11 mouse cellular contexts compared by ENCODE assay signal in genomic region chr2:31127219-31127618, GRCm38 (mm10). TPM values are rescaled to one million over a fixed set of nuclear protein-coding genes. Genes with fewer than 3 reads are reported as not detected.
DNase-seq lines count a peak whose midpoint lies in the region; ATAC-seq and TF ChIP-seq lines count a peak whose summit lies in the region.
"Had no signal": no experiment of that assay in that cellular context is flagged by ENCODE, and none has a peak within 500 bp of the region (broad histone marks: within the 10 kb centered on the region; RNA-seq: fewer than 3 reads in every experiment).

No protein-coding gene starts in this region.

- DNase-seq in heart, postnatal 25 days (ENCODE audit: low spot score): no peak
- DNase-seq in lung, postnatal 0 days (ENCODE audit: low spot score): no peak
- DNase-seq in lung, postnatal 14 days: no peak
- no peak for DNase-seq in adrenal gland, postnatal 25 days
- DNase-seq in midbrain, embryonic 14.5 days: no peak
- DNase-seq: forebrain, postnatal 0 days; kidney, adult 8-10 months had no signal

- TF ChIP-seq EP300 in lung, postnatal 0 days (IDR thresholded peaks at IDR 0.05): no peak

- peak overlapping the region; percentile 6; the same call in 1 of the 2 replicates for H3K9ac ChIP-seq in heart, embryonic 13.5 days
- H3K9ac ChIP-seq in lung, postnatal 0 days (replicated peaks; ENCODE audit: low read depth): no peak overlapping the region
- no peak overlapping the region for H3K9ac ChIP-seq in embryonic facial prominence, embryonic 15.5 days
- no peak overlapping the region for H3K9ac ChIP-seq in stomach, embryonic 15.5 days
- no peak overlapping the region for H3K9ac ChIP-seq in midbrain, embryonic 14.5 days (replicated peaks; ENCODE audit: low read length)
- H3K9ac ChIP-seq: forebrain, postnatal 0 days; liver, embryonic 15.5 days had no signal

- H3K4me3 ChIP-seq in heart, embryonic 13.5 days: no peak overlapping the region
- H3K4me3 ChIP-seq in lung, postnatal 0 days (ENCODE audit: low read depth, low read length): no peak overlapping the region
- no peak overlapping the region for H3K4me3 ChIP-seq in embryonic facial prominence, embryonic 15.5 days (replicated peaks)
- H3K4me3 ChIP-seq in stomach, embryonic 15.5 days (replicated peaks): no peak overlapping the region
- H3K4me3 ChIP-seq in midbrain, embryonic 14.5 days (replicated peaks; ENCODE audit: low read depth, low read length): no peak overlapping the region
- H3K4me3 ChIP-seq: liver, embryonic 15.5 days had no signal

- no peaks in the 10 kb centered on the region for H3K27me3 ChIP-seq in heart, embryonic 13.5 days (replicated peaks)
- H3K27me3 ChIP-seq in lung, postnatal 0 days (replicated peaks; ENCODE audit: insufficient read depth, low read length): no peaks in the 10 kb centered on the region
- no peaks in the 10 kb centered on the region for H3K27me3 ChIP-seq in embryonic facial prominence, embryonic 15.5 days
- no peaks in the 10 kb centered on the region for H3K27me3 ChIP-seq in stomach, embryonic 15.5 days (replicated peaks)
- no peaks in the 10 kb centered on the region for H3K27me3 ChIP-seq in midbrain, embryonic 14.5 days (ENCODE audit: control insufficient read depth, insufficient read depth, low read length)
- H3K27me3 ChIP-seq: liver, embryonic 15.5 days had no signal

- no peak overlapping the region for H3K4me2 ChIP-seq in heart, embryonic 13.5 days
- no peak overlapping the region for H3K4me2 ChIP-seq in lung, postnatal 0 days (replicated peaks; ENCODE audit: low read depth, low read length)
- H3K4me2 ChIP-seq in embryonic facial prominence, embryonic 15.5 days (replicated peaks): no peak overlapping the region
- H3K4me2 ChIP-seq in stomach, embryonic 15.5 days: no peak overlapping the region
- H3K4me2 ChIP-seq in midbrain, embryonic 14.5 days (ENCODE audit: low read length): no peak overlapping the region
- H3K4me2 ChIP-seq: liver, embryonic 15.5 days had no signal

- intact Hi-C loops in heart, postnatal 25 days (cut with DNase I): no loop called here

- no peak for TF ChIP-seq CTCF in lung, postnatal 0 days (IDR thresholded peaks at IDR 0.05)

- WGBS in heart, embryonic 13.5 days: 62% methylated on average over 7 of the region's 7 CpGs
- WGBS in lung, postnatal 0 days: 48% methylated on average over 7 of the region's 7 CpGs
- 63% methylated on average over 7 of the region's 7 CpGs for WGBS in embryonic facial prominence, embryonic 15.5 days
- 59% methylated on average over 7 of the region's 7 CpGs for WGBS in stomach, embryonic 15.5 days
- WGBS in midbrain, embryonic 14.5 days: 63% methylated on average over 7 of the region's 7 CpGs

- ATAC-seq in heart, embryonic 13.5 days (ENCODE audit: extremely low read depth, insufficient number of reproducible peaks, low FRiP score, low TSS enrichment): no peak
- no peak for ATAC-seq in lung, postnatal 0 days
- ATAC-seq in embryonic facial prominence, embryonic 15.5 days (ENCODE audit: insufficient number of reproducible peaks, low FRiP score, low TSS enrichment, low read depth): no peak; the same call in 1 of the 2 replicates
- peak; percentile 12; the same call in 1 of the 2 replicates for ATAC-seq in stomach, embryonic 15.5 days (ENCODE audit: insufficient read depth, low FRiP score, low read depth)
- ATAC-seq in midbrain, embryonic 14.5 days (ENCODE audit: low FRiP score, low TSS enrichment): no peak
- ATAC-seq: forebrain, postnatal 0 days had no signal

- H3K36me3 ChIP-seq in heart, embryonic 13.5 days: no peaks in the 10 kb centered on the region
- H3K36me3 ChIP-seq in lung, postnatal 0 days (ENCODE audit: insufficient read depth, low read length): no peaks in the 10 kb centered on the region
- no peaks in the 10 kb centered on the region for H3K36me3 ChIP-seq in embryonic facial prominence, embryonic 15.5 days
- no peaks in the 10 kb centered on the region for H3K36me3 ChIP-seq in stomach, embryonic 15.5 days
- no peaks in the 10 kb centered on the region for H3K36me3 ChIP-seq in midbrain, embryonic 14.5 days (ENCODE audit: control insufficient read depth, insufficient read depth, low read length)
- H3K36me3 ChIP-seq: liver, embryonic 15.5 days had no signal

- H3K9me3 ChIP-seq in heart, embryonic 13.5 days: no peaks in the 10 kb centered on the region
- H3K9me3 ChIP-seq in lung, postnatal 0 days (ENCODE audit: low read length): no peaks in the 10 kb centered on the region
- H3K9me3 ChIP-seq in embryonic facial prominence, embryonic 15.5 days (replicated peaks): no peaks in the 10 kb centered on the region
- no peaks in the 10 kb centered on the region for H3K9me3 ChIP-seq in stomach, embryonic 15.5 days
- H3K9me3 ChIP-seq in midbrain, embryonic 14.5 days (ENCODE audit: control insufficient read depth, low read length): no peaks in the 10 kb centered on the region
- H3K9me3 ChIP-seq: liver, embryonic 15.5 days had no signal

- peak overlapping the region; percentile 37; the same call in 1 of the 2 replicates for H3K27ac ChIP-seq in heart, embryonic 13.5 days (replicated peaks)
- H3K27ac ChIP-seq in lung, postnatal 0 days (ENCODE audit: low read length): 0 out of 2 replicates have a peak overlapping the region, but pooled peaks have one; percentile 10
- 0 out of 2 replicates have a peak overlapping the region, but pooled peaks have one; percentile 34 for H3K27ac ChIP-seq in embryonic facial prominence, embryonic 15.5 days (replicated peaks)
- peak overlapping the region; percentile 46; the same call in 1 of the 2 replicates for H3K27ac ChIP-seq in stomach, embryonic 15.5 days
- no peak overlapping the region for H3K27ac ChIP-seq in midbrain, embryonic 14.5 days (replicated peaks; ENCODE audit: low read depth, low read length)
- H3K27ac ChIP-seq: liver, embryonic 15.5 days had no signal

- H3K4me1 ChIP-seq in heart, embryonic 13.5 days: peaks cover 78% of the 10 kb centered on the region
- H3K4me1 ChIP-seq in lung, postnatal 0 days (ENCODE audit: insufficient read depth, low read depth, low read length): peaks cover 22% of the 10 kb centered on the region
- H3K4me1 ChIP-seq in embryonic facial prominence, embryonic 15.5 days: peaks cover 47% of the 10 kb centered on the region
- peaks cover 28% of the 10 kb centered on the region for H3K4me1 ChIP-seq in stomach, embryonic 15.5 days
- H3K4me1 ChIP-seq in midbrain, embryonic 14.5 days (ENCODE audit: control insufficient read depth, insufficient read depth, low read length): no peaks in the 10 kb centered on the region

RNA-seq across cellular contexts. Expression of gene Fnbp1, which starts 14.6 kb away (rescaled TPM):
- 17.6 and 18.7 TPM in 2 replicates for polyA plus RNA-seq in heart, embryonic 13.5 days (2015; fragmentation: Nextera tagmentation; extraction: Ambion mirVana)
- 10 to 100 TPM; 50.0 to 53.4 TPM for total RNA-seq in heart, postnatal 25 days (2021)
- polyA plus RNA-seq in lung, postnatal 0 days (2015; fragmentation: Nextera tagmentation; extraction: Ambion mirVana): 7.2 and 10.0 TPM in 2 replicates
- 27.9 and 30.5 TPM in 2 replicates for polyA plus RNA-seq in embryonic facial prominence, embryonic 15.5 days (2015; fragmentation: Nextera tagmentation; extraction: Ambion mirVana)
- 27.8 and 34.0 TPM in 2 replicates for polyA plus RNA-seq in stomach, embryonic 15.5 days (2015; fragmentation: Nextera tagmentation; extraction: Ambion mirVana)
- total RNA-seq in adrenal gland, postnatal 25 days (2021): 50.9 and 66.0 TPM in 2 replicates
- 18.3 and 21.0 TPM in 2 replicates for polyA plus RNA-seq in midbrain, embryonic 14.5 days (2014; fragmentation: Nextera tagmentation; extraction: Ambion mirVana)

RNA-seq across cellular contexts. Expression of gene Gpr107, which starts 24.9 kb away (rescaled TPM):
- 29.7 and 34.8 TPM in 2 replicates for polyA plus RNA-seq in heart, embryonic 13.5 days (2015; fragmentation: Nextera tagmentation; extraction: Ambion mirVana)
- total RNA-seq in heart, postnatal 25 days (2021): 10 to 100 TPM; 33.1 to 35.1 TPM
- 26.2 TPM in 2 replicates for polyA plus RNA-seq in lung, postnatal 0 days (2015; fragmentation: Nextera tagmentation; extraction: Ambion mirVana)
- 35.5 and 40.6 TPM in 2 replicates for polyA plus RNA-seq in embryonic facial prominence, embryonic 15.5 days (2015; fragmentation: Nextera tagmentation; extraction: Ambion mirVana)
- 33.2 and 35.3 TPM in 2 replicates for polyA plus RNA-seq in stomach, embryonic 15.5 days (2015; fragmentation: Nextera tagmentation; extraction: Ambion mirVana)
- 54.1 and 63.6 TPM in 2 replicates for total RNA-seq in adrenal gland, postnatal 25 days (2021)
- polyA plus RNA-seq in midbrain, embryonic 14.5 days (2014; fragmentation: Nextera tagmentation; extraction: Ambion mirVana): 25.5 and 25.6 TPM in 2 replicates
